Mouse (Mus musculus): ENCODE results near the gene Tmem216. TPM values are rescaled to one million over a fixed set of nuclear protein-coding genes. Genes with fewer than 3 reads are reported as not detected.
"Not testable (repeated sequence)": the region's sequence is repeated elsewhere in the genome, so short reads cannot be mapped to it uniquely, and the experiment has no call there.

Gene Tmem216
- polyA plus RNA-seq, 1 experiment from 2014 or later, result 67.1 TPM

DNA sequence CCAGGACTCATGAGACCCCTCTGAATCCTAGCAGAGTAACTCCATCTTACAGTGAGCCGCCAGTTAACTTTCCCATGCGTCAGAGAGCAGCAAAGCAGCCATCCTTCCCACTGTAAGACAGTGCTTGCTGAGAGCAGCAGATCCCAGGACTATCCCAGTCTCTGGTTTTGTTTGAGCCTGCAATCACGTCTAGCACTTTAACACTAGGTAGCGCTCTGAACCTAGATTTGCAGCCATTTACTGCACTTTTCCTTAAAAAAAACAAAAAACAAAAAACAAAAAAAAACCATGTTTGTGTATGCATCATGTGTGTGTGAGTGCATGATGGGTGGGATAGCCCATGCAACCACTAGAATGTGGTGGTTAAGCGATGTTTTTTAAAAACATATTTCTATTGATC is 4.1 kb upstream of the Tmem216 start:
- Histone ChIP-seq H3K36me3 (replicated peaks) (no peaks in the 10 kb centered on the region), H3K4me1 (peaks cover 29% of the 10 kb centered on the region), H3K4me3 (no peak overlapping the region), H3K27ac (no peak overlapping the region), H3K9me3 (no peaks in the 10 kb centered on the region), H3K27me3 (ENCODE audit: poor library complexity, severe bottlenecking) (no peaks in the 10 kb centered on the region)
- WGBS, result 33% methylated on average over 5 of the region's 5 CpGs
- DNase-seq (ENCODE audit: extremely low spot score, low spot score), result no peak

DNA sequence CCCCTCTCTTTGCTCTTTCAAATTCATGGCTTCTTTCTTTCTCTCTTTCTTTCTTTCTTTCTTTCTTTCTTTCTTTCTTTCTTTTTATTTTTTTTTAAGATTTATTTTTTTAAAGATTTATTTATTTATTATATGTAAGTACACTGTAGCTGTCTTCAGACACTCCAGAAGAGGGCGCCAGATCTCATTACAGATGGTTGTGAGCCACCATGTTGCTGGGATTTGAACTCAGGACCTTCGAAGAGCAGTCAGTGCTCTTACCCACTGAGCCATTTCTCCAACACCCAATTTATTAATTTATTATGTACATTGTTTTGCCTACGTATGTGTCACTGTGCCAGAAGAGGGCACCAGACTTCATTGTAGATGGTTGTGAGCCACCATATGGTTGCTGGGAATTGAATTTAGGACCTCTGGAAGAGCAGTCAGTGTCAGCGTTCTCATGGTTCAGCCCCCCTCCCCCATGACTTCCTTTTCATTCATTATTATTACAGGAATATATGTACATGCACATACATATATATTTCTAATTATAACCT is 1.9 kb upstream of the Tmem216 start:
- not testable (repeated sequence) for DNase-seq (ENCODE audit: extremely low spot score, low spot score)
- 76% methylated on average over 4 of the region's 4 CpGs for WGBS

DNA sequence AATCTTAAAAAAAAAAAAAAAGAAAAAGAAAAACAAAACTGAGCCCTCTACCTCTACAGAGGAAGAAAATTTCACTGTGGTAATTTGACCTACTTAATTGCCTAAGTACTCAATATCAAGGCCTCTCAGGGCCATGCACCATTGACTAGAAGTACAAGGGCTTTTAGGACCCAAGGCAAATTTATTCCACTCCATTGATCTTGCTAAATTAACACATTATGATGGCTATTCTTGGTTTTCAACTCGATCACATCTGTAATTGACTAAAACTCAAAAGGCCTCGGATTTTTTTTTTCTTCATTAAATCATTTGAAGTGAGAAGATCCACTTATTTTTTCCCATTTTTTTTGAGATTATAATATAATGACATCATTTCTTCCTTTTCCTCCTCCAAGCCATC is 1.4 kb upstream of the Tmem216 start:
- DNase-seq (ENCODE audit: extremely low spot score, low spot score), result no peak
- Histone ChIP-seq H3K4me3 (no peak overlapping the region), H3K4me1 (peaks cover 32% of the 10 kb centered on the region), H3K27ac (no peak overlapping the region), H3K36me3 (replicated peaks) (peaks cover 13% of the 10 kb centered on the region), H3K9me3 (no peaks in the 10 kb centered on the region), H3K27me3 (ENCODE audit: poor library complexity, severe bottlenecking) (no peaks in the 10 kb centered on the region)
- 80% methylated on average over 2 of the region's 2 CpGs for WGBS

More for the DNA sequence above, 1.9 kb upstream of the Tmem216 start:
- not testable (repeated sequence) for H3K27ac ChIP-seq; H3K9me3 ChIP-seq; H3K27me3 ChIP-seq (ENCODE audit: poor library complexity, severe bottlenecking); H3K36me3 ChIP-seq (replicated peaks); H3K4me3 ChIP-seq
- H3K4me1 ChIP-seq, result peaks cover 34% of the 10 kb centered on the region

DNA sequence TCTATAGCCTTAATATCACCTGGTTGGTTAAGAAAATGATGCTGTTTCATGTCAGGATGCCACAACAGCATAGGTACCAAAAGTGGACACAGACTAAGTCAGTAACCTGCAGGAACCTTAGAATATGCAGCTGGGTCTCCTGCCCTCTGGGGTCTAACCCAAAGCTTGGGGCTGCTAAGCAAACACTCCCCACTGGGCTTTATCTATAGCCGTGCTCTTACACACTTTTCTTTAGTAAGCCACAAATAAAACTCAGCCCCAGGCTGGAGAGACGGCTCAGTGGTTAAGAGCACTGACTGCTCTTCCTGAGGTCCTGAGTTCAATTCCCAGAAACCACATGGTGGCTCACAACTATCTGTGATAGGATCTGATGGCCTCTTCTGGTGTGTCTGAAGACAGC is 963 bp upstream of the Tmem216 start:
- DNase-seq (ENCODE audit: extremely low spot score, low spot score), result no peak
- Histone ChIP-seq H3K9me3 (no peaks in the 10 kb centered on the region), H3K36me3 (replicated peaks) (peaks cover 17% of the 10 kb centered on the region)

DNA sequence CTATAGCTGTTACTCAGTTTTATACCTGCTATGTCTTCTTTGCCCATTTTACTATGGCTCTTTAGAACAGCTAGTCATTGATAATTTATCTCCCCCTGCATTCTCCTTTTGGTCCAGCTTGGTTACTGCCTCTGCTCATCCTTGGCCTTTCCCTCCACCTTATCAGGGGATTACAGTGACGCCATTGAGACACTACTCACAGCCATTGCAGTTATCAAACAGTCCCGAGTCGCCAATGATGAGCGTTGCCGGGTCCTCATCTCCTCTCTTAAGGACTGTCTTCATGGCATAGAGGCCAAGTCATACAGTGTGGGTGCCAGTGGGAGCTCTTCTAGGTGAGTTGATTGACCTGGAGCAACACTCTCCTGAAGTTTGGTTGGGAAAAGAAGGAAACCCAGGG is 16.6 kb downstream of the Tmem216 start:
- H3K27me3 ChIP-seq (ENCODE audit: poor library complexity, severe bottlenecking), result no peaks in the 10 kb centered on the region
- H3K36me3 ChIP-seq (replicated peaks), result peaks cover 99% of the 10 kb centered on the region
- no peak overlapping the region for H3K4me3 ChIP-seq
- no peak overlapping the region for H3K27ac ChIP-seq
- DNase-seq (ENCODE audit: extremely low spot score, low spot score), result no peak
- H3K4me1 ChIP-seq, result no peaks in the 10 kb centered on the region; the same call in 1 of the 2 replicates
- H3K9me3 ChIP-seq, result no peaks in the 10 kb centered on the region
- WGBS, result 89% methylated on average over 5 of the region's 5 CpGs

More for the DNA sequence above, 963 bp upstream of the Tmem216 start:
- WGBS, result 77% methylated on average over 2 of the region's 2 CpGs
- H3K27ac ChIP-seq, result no peak overlapping the region
- H3K4me1 ChIP-seq, result peaks cover 28% of the 10 kb centered on the region
- H3K4me3 ChIP-seq, result no peak overlapping the region
- H3K27me3 ChIP-seq (ENCODE audit: poor library complexity, severe bottlenecking), result no peaks in the 10 kb centered on the region

DNA sequence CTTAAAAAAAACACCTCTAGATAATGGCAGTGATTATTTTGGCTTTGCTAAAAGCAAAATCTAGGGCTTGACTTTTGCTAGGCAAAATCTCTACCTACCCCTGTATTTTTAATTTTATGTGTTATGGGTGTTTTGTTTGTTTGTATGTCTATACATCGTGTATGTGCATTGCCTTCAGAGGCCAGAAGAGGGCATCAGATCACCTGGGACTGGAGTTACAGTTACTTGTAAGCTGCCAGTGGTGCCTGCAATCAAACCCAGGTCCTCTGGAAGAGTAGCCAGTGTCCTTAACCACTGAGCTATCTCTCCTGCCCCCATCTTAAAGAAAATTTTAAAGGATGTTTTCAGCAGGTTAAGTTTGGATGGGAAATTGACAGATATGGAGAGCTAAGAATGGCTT is 26.0 kb downstream of the Tmem216 start:
- DNase-seq (ENCODE audit: extremely low spot score, low spot score), result no peak
- H3K27ac ChIP-seq, result no peak overlapping the region
- no peak overlapping the region for H3K4me3 ChIP-seq
- no peaks in the 10 kb centered on the region for H3K27me3 ChIP-seq (ENCODE audit: poor library complexity, severe bottlenecking)
- no peaks in the 10 kb centered on the region for H3K9me3 ChIP-seq
- WGBS, result 91% methylated on average over 1 of the region's 1 CpGs
- H3K36me3 ChIP-seq (replicated peaks), result peaks cover 77% of the 10 kb centered on the region
- H3K4me1 ChIP-seq, result peaks cover 21% of the 10 kb centered on the region

DNA sequence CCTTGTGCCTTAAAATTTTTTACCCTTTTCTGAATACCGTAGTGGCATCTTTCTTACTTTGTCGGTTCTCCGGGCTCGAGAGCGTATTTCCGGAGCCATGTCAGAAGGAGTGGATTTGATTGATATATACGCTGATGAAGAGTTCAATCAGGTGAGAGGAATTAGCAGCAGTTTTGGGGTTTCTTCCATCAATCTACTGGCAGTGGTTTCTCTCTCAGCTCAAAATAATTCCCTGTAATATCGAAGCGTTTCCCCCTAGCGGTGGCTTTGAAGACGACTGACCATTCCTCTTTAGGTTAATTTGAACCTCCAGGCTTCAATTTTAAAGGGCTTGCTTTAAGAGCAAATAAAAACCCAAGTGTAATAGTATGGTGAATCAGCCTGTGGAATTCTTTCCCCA is 30.1 kb downstream of the Tmem216 start, which contains the start of gene Sdhaf2:
Gene Sdhaf2, minus strand, starts transcription at position 233 of the 400 bp plus-strand sequence.
- peak within 1 kb of the TSS; percentile 100 for H3K27ac ChIP-seq
- no peaks in the 10 kb centered on the region for H3K9me3 ChIP-seq
- under 1% methylated on average over 11 of the region's 11 CpGs for WGBS
- H3K27me3 ChIP-seq (ENCODE audit: poor library complexity, severe bottlenecking), result no peaks in the 10 kb centered on the region
- peak within 1 kb of the TSS; percentile 96 for H3K4me3 ChIP-seq
- DNase-seq (ENCODE audit: extremely low spot score, low spot score), result no peak
- H3K4me1 ChIP-seq, result peaks cover 37% of the 10 kb centered on the region
- H3K36me3 ChIP-seq (replicated peaks), result peaks cover 45% of the 10 kb centered on the region

DNA sequence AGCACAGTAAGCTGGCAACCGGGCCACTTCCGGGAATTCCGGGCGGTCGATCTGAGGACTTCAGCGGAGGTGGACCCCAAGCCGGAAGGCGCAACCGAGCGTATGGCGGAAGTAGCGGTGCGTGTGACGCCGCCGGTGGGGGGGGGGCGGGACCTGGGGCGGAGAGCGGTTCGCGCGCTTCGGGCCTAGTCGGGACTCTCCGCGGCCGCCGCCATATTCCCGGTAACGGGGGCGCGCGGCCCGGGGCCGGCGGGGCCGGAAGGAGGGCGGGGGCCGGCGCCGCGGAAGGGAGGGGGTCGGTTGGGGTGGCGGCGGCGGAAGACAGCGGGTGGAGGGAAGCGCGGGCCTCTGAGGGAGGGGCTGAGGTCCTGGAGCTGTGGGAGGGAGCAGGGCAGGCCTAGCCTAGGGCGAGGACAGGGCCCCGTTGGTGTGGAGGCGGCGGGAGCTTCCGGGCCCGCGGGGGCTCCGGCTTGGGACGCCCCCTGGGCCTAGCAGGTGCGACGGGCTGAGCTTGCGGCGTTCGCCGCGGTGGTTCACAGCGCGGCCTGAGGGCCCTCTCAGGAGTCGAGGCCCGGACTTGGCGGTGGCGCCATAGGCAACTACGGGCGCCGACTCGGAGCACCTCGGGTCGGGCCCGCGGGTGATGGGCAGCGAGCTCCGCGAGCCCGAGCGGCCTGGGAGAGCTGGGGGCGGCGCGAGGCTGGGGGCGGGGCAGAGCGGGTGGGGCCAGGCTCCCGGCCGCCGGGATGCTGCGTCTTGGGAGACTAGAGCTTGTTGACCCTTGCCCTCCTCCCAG is 30.7 kb downstream of the Tmem216 start, which contains the start of gene Cpsf7:
Gene Cpsf7, plus strand, starts transcription at position 161 of the 796 bp plus-strand sequence.
- peak; percentile 94 for DNase-seq (ENCODE audit: extremely low spot score, low spot score)
- Histone ChIP-seq H3K4me3 (peak within 1 kb of the TSS; percentile 96), H3K27ac (peak within 1 kb of the TSS; percentile 100), H3K9me3 (no peaks in the 10 kb centered on the region), H3K27me3 (ENCODE audit: poor library complexity, severe bottlenecking) (no peaks in the 10 kb centered on the region), H3K36me3 (replicated peaks) (peaks cover 39% of the 10 kb centered on the region), H3K4me1 (peaks cover 37% of the 10 kb centered on the region)
- WGBS, result under 1% methylated on average over 87 of the region's 93 CpGs

DNA sequence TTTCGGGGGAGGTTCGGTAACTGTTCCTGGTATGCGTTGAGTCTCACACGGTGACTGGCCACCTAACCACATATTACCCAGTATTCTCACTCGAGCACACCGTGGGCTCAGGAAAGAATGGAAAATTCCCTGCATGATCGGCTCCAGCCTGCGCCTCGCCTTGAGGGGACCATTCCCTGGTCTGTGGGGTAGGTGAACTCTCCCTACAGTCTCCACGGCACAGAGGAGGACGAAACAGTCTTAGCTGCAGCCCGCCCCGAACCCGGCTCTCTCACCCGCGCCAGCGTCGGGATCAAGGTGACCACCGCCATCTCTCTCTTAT is 31.3 kb downstream of the Tmem216 start:
- Histone ChIP-seq H3K27me3 (ENCODE audit: poor library complexity, severe bottlenecking) (no peaks in the 10 kb centered on the region), H3K27ac (peak overlapping the region; percentile 100), H3K4me1 (peaks cover 37% of the 10 kb centered on the region), H3K36me3 (replicated peaks) (peaks cover 33% of the 10 kb centered on the region), H3K9me3 (no peaks in the 10 kb centered on the region), H3K4me3 (peak overlapping the region; percentile 96)
- under 1% methylated on average over 19 of the region's 19 CpGs for WGBS
- no peak for DNase-seq (ENCODE audit: extremely low spot score, low spot score)

DNA sequence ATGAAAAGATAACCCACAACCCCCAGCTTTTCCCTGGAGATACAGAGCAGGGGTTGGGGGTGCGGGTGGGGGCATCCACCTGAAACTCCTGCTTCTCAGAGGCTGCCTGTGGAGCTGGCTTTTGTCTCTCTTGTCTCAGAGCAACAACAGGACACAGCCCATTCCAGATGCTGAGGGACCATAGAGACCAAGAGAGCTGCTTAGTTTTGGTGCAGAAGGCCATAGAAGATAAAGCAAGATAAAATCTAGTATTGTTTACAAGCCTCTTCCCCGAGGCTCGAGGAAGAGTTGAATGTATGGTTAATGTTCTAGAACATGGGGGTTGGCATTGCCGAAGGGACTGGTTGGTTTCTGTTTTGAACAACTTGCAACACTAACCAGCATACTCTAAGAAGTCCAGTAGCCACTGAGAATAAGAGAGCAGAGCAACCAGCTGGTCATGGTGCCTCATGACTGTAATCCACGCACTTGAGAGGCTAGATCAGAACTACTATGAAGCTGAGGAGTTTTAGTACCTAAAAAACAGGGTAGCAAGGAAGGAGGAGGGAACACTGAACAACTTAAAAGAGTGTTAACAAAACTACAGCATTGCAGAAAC is 32.5 kb downstream of the Tmem216 start:
- WGBS, result 91% methylated on average over 5 of the region's 5 CpGs
- DNase-seq (ENCODE audit: extremely low spot score, low spot score), result no peak
- Histone ChIP-seq H3K36me3 (replicated peaks) (peaks cover 23% of the 10 kb centered on the region), H3K9me3 (no peaks in the 10 kb centered on the region), H3K27me3 (ENCODE audit: poor library complexity, severe bottlenecking) (no peaks in the 10 kb centered on the region), H3K4me3 (peak overlapping the region; percentile 96; the same call in 1 of the 2 replicates), H3K4me1 (peaks cover 37% of the 10 kb centered on the region), H3K27ac (no peak overlapping the region)

DNA sequence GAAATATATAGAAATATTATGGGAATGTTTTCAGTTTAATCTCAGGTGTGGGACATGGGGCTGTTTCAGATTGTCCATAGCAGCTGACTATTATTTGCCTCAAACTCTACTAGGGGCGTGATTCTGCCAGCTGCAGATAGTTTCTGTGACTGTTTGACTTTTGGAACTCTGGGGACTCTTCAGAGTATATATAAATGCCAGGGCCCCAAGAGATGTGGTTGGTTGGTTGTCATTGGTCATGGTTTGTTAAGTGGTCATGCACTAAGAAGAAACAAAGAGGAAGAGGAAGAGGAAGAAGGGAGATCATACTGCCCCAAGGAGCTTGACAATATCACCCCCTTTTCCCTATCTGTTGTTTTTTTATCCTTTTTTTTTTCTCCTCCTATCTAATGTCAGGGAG is 34.1 kb downstream of the Tmem216 start:
- no peak for DNase-seq (ENCODE audit: extremely low spot score, low spot score)
- H3K4me3 ChIP-seq, result no peak overlapping the region
- peaks cover 26% of the 10 kb centered on the region for H3K4me1 ChIP-seq
- peaks cover 20% of the 10 kb centered on the region for H3K36me3 ChIP-seq (replicated peaks)
- no peaks in the 10 kb centered on the region for H3K9me3 ChIP-seq
- H3K27me3 ChIP-seq (ENCODE audit: poor library complexity, severe bottlenecking), result no peaks in the 10 kb centered on the region
- no peak overlapping the region for H3K27ac ChIP-seq
- 83% methylated on average over 1 of the region's 1 CpGs for WGBS

DNA sequence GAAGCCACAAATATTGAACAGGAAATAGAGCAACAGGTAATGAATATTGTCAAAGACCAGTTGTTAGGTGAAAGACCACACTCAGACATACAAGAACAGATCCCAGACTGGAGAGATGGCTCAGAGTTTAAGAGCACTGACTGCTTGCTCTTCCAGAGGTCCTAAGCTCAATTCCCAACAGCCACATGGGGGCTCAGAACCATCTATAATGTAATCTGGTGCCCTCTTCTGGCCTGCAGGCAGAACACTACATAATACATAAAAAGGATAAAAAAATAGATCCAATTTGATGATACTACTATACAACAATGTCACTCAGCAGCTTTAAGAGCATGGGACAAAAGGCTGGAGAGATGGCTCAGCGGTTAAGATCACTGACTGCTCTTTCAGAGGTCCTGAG is 35.7 kb downstream of the Tmem216 start:
- Histone ChIP-seq H3K27me3 (ENCODE audit: poor library complexity, severe bottlenecking) (no peaks in the 10 kb centered on the region), H3K9me3 (no peaks in the 10 kb centered on the region), H3K27ac (no peak overlapping the region), H3K36me3 (replicated peaks) (peaks cover 33% of the 10 kb centered on the region), H3K4me1 (peaks cover 16% of the 10 kb centered on the region), H3K4me3 (no peak overlapping the region)
- 56% methylated on average over 1 of the region's 1 CpGs for WGBS
- no peak for DNase-seq (ENCODE audit: extremely low spot score, low spot score)

DNA sequence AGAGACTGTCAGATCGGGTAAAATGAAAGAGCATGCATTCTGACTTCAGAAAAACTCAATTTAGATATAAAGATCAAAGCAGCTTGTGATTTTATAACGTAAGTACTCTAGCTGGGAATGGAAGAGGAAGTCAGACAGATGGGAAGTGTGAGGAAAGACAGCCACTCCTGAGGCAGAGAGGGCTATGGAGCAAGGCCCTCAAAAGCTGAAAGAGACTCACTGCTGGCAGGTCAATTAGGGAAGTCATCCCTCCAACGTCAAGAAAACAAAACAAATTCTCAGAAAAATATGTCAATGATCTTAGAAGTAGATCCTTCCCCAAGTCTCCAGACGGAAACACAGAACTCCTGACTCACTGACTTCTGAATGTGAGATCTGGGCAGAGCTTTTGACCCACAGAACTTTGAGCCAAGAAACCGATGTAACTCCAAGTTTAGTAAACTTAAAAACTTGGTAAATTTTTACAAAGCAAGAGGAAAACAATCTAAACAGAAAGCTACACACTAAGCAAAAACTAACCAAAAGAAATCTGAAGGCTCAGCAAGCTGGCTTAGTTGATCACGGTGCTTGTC is 45.2 kb downstream of the Tmem216 start:
- Histone ChIP-seq H3K4me1 (no peaks in the 10 kb centered on the region), H3K27ac (no peak overlapping the region), H3K4me3 (no peak overlapping the region), H3K36me3 (replicated peaks) (peaks cover 73% of the 10 kb centered on the region), H3K27me3 (ENCODE audit: poor library complexity, severe bottlenecking) (no peaks in the 10 kb centered on the region), H3K9me3 (no peaks in the 10 kb centered on the region)
- 90% methylated on average over 6 of the region's 6 CpGs for WGBS
- DNase-seq (ENCODE audit: extremely low spot score, low spot score), result peak; percentile 4

All from forebrain, embryonic 10.5 days (tissue).